Mouse (Mus musculus) skeletal muscle tissue, adult 2 months (tissue): ENCODE measurements at regions not wholly inside any gene's neighbourhood (a gene's known extent, or its start where the extent isn't known, plus 50 kb on each side); places are given as distances from the start of the nearest gene placed in this dataset.
A peak's percentile ranks its signal among the peaks of the same experiment; 100 is the strongest.

Source experiments
- DNase-seq: peaks from one replicate; pipeline ENCODE4 v3.0.0-alpha.2; 2012; ENCODE audit warnings: low read depth, low spot score

GRCm38 (mm10) chr12:47466740-47467139 lies 648.0 kb upstream of the Nova1 start:
- DNase-seq, result no peak

- DNase-seq, result no peak
Measured at GRCm38 (mm10) chr12:47465924-47466323, 647.2 kb upstream of the Nova1 start.

GRCm38 (mm10) chr12:47431669-47432068 lies 612.9 kb upstream of the Nova1 start:
- no peak for DNase-seq

GRCm38 (mm10) chr12:47412251-47412650 lies 593.5 kb upstream of the Nova1 start:
- peak; percentile 33 for DNase-seq

GRCm38 (mm10) chr12:47406563-47406962 lies 587.8 kb upstream of the Nova1 start:
- DNase-seq, result peak; percentile 57

GRCm38 (mm10) chr12:47406131-47406530 lies 587.4 kb upstream of the Nova1 start:
- DNase-seq, result peak; percentile 73

- DNase-seq, result no peak
Measured at GRCm38 (mm10) chr12:47383225-47383624, 564.5 kb upstream of the Nova1 start.

GRCm38 (mm10) chr12:47353269-47353668 lies 534.5 kb upstream of the Nova1 start:
- no peak for DNase-seq

GRCm38 (mm10) chr12:47351229-47351628 lies 532.5 kb upstream of the Nova1 start:
- no peak for DNase-seq

- DNase-seq, result peak; percentile 0
Measured at GRCm38 (mm10) chr12:47313413-47313812, 494.7 kb upstream of the Nova1 start.

GRCm38 (mm10) chr12:47275904-47276303 lies 457.2 kb upstream of the Nova1 start:
- no peak for DNase-seq

GRCm38 (mm10) chr12:47272309-47272708 lies 453.6 kb upstream of the Nova1 start:
- DNase-seq, result no peak

GRCm38 (mm10) chr12:47264118-47264517 lies 445.4 kb upstream of the Nova1 start:
- DNase-seq, result no peak

GRCm38 (mm10) chr12:47263408-47263807 lies 444.7 kb upstream of the Nova1 start:
- DNase-seq, result no peak

GRCm38 (mm10) chr12:47252306-47252705 lies 433.6 kb upstream of the Nova1 start:
- DNase-seq, result no peak

- DNase-seq, result peak; percentile 26
Measured at GRCm38 (mm10) chr12:47243623-47244514, 425.1 kb upstream of the Nova1 start.

GRCm38 (mm10) chr12:47220016-47220415 lies 401.3 kb upstream of the Nova1 start:
- peak; percentile 10 for DNase-seq

- peak; percentile 78 for DNase-seq
Measured at GRCm38 (mm10) chr12:47219340-47219739, 400.6 kb upstream of the Nova1 start.

- DNase-seq, result no peak
Measured at GRCm38 (mm10) chr12:47211417-47212104, 392.8 kb upstream of the Nova1 start.

- no peak for DNase-seq
Measured at GRCm38 (mm10) chr12:47202936-47203335, 384.2 kb upstream of the Nova1 start.

- peak; percentile 11 for DNase-seq
Measured at GRCm38 (mm10) chr12:47198609-47199008, 379.9 kb upstream of the Nova1 start.

GRCm38 (mm10) chr12:47164736-47165135 lies 346.0 kb upstream of the Nova1 start:
- DNase-seq, result no peak
